Mouse (Mus musculus) MEL (cell line): ENCODE results near the gene Grm1. TPM values are rescaled to one million over a fixed set of nuclear protein-coding genes. Genes with fewer than 3 reads are reported as not detected.

ENCODE experiments used
- DNase-seq: peaks from one replicate; pipeline ENCODE4 v3.0.0; 2011; ENCODE audit warnings: low read depth, low spot score
- H3K27ac ChIP-seq: 2 replicates; pipeline ENCODE4 v1.5.1; 2012; ENCODE audit warnings: low read depth, mild to moderate bottlenecking, control low read depth, low read length, moderate library complexity; ENCODE audit not compliant: control insufficient read depth
- H3K27me3 ChIP-seq, 2 experiments: fragments of 150-350 bp in 1 of 2; sonication (generic) in 1 of 2; 2 replicates each; pipeline ENCODE4 v1.6.1; 2012; ENCODE audit warnings: low read length in 2 of 2, mild to moderate bottlenecking in 2 of 2, improper control_type of control experiment in 1 of 2, moderate library complexity in 1 of 2; ENCODE audit not compliant: insufficient read depth in 2 of 2, control insufficient read depth in 1 of 2
- H3K36me3 ChIP-seq, 2 experiments: 2 replicates each; pipeline ENCODE4 v1.6.1; 2012 to 2014; ENCODE audit warnings: low read length in 2 of 2, improper control_type of control experiment in 1 of 2, inconsistent platforms in 1 of 2, mild to moderate bottlenecking in 1 of 2; ENCODE audit not compliant: insufficient read depth in 2 of 2, control insufficient read depth in 1 of 2
- H3K4me1 ChIP-seq, 2 experiments: fragments of 150-350 bp in 1 of 2; sonication (generic) in 1 of 2; 2 replicates each; pipeline ENCODE4 v1.6.1; 2012; ENCODE audit warnings: low read length in 2 of 2, improper control_type of control experiment in 1 of 2, mild to moderate bottlenecking in 1 of 2; ENCODE audit not compliant: insufficient read depth in 2 of 2, control insufficient read depth in 1 of 2
- H3K4me3 ChIP-seq, 2 experiments: fragments of 150-350 bp in 1 of 2; sonication (generic) in 1 of 2; 2 replicates each; pipeline ENCODE4 v1.5.1; 2012; ENCODE audit warnings: low read depth in 2 of 2, low read length in 2 of 2, mild to moderate bottlenecking in 2 of 2, moderate library complexity in 2 of 2, control low read depth in 1 of 2, improper control_type of control experiment in 1 of 2; ENCODE audit not compliant: control insufficient read depth in 1 of 2, insufficient read depth in 1 of 2
- H3K79me2 ChIP-seq: 2 replicates; pipeline ENCODE4 v1.6.1; 2012; ENCODE audit warnings: mild to moderate bottlenecking, low read length, moderate library complexity; ENCODE audit not compliant: control insufficient read depth, poor library complexity, insufficient read depth
- H3K9ac ChIP-seq: 2 replicates; pipeline ENCODE4 v1.6.1; 2012; ENCODE audit warnings: low read depth, mild to moderate bottlenecking, control low read depth, low read length, moderate library complexity; ENCODE audit not compliant: control insufficient read depth, poor library complexity, severe bottlenecking
- H3K9me3 ChIP-seq: fragments of 150-350 bp; sonication (generic); replicated peaks from 2 replicates; pipeline ENCODE4 v1.6.1; 2012; ENCODE audit warnings: mild to moderate bottlenecking, low read length, improper control_type of control experiment, moderate library complexity; ENCODE audit not compliant: insufficient read depth
- EP300 ChIP-seq, 2 experiments: IDR thresholded peaks; 2 replicates each; pipeline ENCODE4 v1.6.1; 2011; ENCODE audit warnings: improper control_type of control experiment in 2 of 2, low read length in 2 of 2, low read depth in 1 of 2, mild to moderate bottlenecking in 1 of 2
- GATA1 ChIP-seq: IDR thresholded peaks from 2 replicates; pipeline ENCODE4 v1.6.1; 2011; ENCODE audit warnings: low read depth, low read length, improper control_type of control experiment
- JUND ChIP-seq: IDR thresholded peaks from 2 replicates; pipeline ENCODE4 v1.6.1; 2011; ENCODE audit warnings: low read depth, mild to moderate bottlenecking, improper control_type of control experiment, low read length
- KAT2A ChIP-seq: conservative IDR thresholded peaks from 2 replicates; pipeline ENCODE4 v1.6.1; 2012; ENCODE audit warnings: low read depth, low read length, improper control_type of control experiment, inconsistent platforms
- MAFK ChIP-seq: IDR thresholded peaks from 2 replicates; pipeline ENCODE4 v1.6.1; 2011; ENCODE audit warnings: low read depth, mild to moderate bottlenecking, low read length, improper control_type of control experiment, borderline replicate concordance
- NELFE ChIP-seq: IDR thresholded peaks from 2 replicates; pipeline ENCODE4 v1.6.1; 2011; ENCODE audit warnings: low read depth, low read length, improper control_type of control experiment
- NRF1 ChIP-seq: IDR thresholded peaks from 2 replicates; pipeline ENCODE4 v1.6.1; 2014; ENCODE audit warnings: low read depth, mild to moderate bottlenecking, inconsistent platforms, low read length, improper control_type of control experiment, moderate library complexity; ENCODE audit not compliant: poor library complexity, insufficient read depth, severe bottlenecking
- POLR2AphosphoS2 ChIP-seq: IDR thresholded peaks from 2 replicates; pipeline ENCODE4 v1.6.1; 2011; ENCODE audit warnings: low read length, improper control_type of control experiment
- POLR2AphosphoS5 ChIP-seq: IDR thresholded peaks from 2 replicates; pipeline ENCODE4 v1.6.1; 2012; ENCODE audit warnings: low read depth, borderline replicate concordance, mild to moderate bottlenecking, inconsistent platforms, low read length, moderate library complexity, mixed read lengths
- TBP ChIP-seq: IDR thresholded peaks from 2 replicates; pipeline ENCODE4 v1.8.0; 2011; ENCODE audit warnings: low read depth, low read length, improper control_type of control experiment
- TCF12 ChIP-seq: IDR thresholded peaks from 2 replicates; pipeline ENCODE4 v1.6.1; 2014; ENCODE audit warnings: low read depth, mild to moderate bottlenecking, inconsistent platforms, low read length, improper control_type of control experiment, moderate library complexity
- UBTF ChIP-seq: IDR thresholded peaks from 2 replicates; pipeline ENCODE4 v1.6.1; 2012; ENCODE audit warnings: low read depth, mild to moderate bottlenecking, inconsistent platforms, low read length, improper control_type of control experiment, moderate library complexity, borderline replicate concordance; ENCODE audit not compliant: insufficient read depth
- USF1 ChIP-seq: IDR thresholded peaks from 2 replicates; pipeline ENCODE4 v1.6.1; 2014; ENCODE audit warnings: low read depth, mild to moderate bottlenecking, inconsistent platforms, low read length, improper control_type of control experiment, moderate library complexity
- ZNF384 ChIP-seq: IDR thresholded peaks from 2 replicates; pipeline ENCODE4 v1.6.1; 2012; ENCODE audit warnings: low read depth, mild to moderate bottlenecking, inconsistent platforms, low read length, improper control_type of control experiment
- polyA plus RNA-seq, 2 experiments: library from polyadenylated mRNA; stranded (reverse) in 1 of 2; unstranded in 1 of 2; fragments of >175 nt in 1 of 2; fragments of >200 nt in 1 of 2; gene quantifications; 2 replicates each; pipeline versions ENCODE4 v1.2.1 to v1.2.4; 2012; ENCODE audit warnings: low replicate concordance in 2 of 2, low read depth in 1 of 2; ENCODE audit not compliant: insufficient read length in 2 of 2, insufficient read depth in 1 of 2, missing spikeins in 1 of 2
- total RNA-seq: library from RNA; depleted of rRNA; stranded (reverse); fragments of 300-350 nt; gene quantifications from 2 replicates; pipeline ENCODE4 v1.2.3, GENCODE M21; 2012; rRNA removed

Grm1 gene
- not detected in 2 replicates for total RNA-seq
- polyA plus RNA-seq: not detected

- no peaks in the 10 kb centered on the region for H3K9me3 ChIP-seq
- DNase-seq: peak; percentile 20
- no peaks in the 10 kb centered on the region for H3K79me2 ChIP-seq
- no peak within 1 kb of the TSS for H3K9ac ChIP-seq
- TF ChIP-seq GATA1: no peak
- H3K27me3 ChIP-seq: no peaks in the 10 kb centered on the region
- no peaks in the 10 kb centered on the region for H3K36me3 ChIP-seq
- no peak within 1 kb of the TSS for H3K27ac ChIP-seq
- H3K4me3 ChIP-seq: no peak within 1 kb of the TSS
- H3K4me1 ChIP-seq: no peaks in the 10 kb centered on the region
These were observed at the start of gene Grm1 for GRCm38 (mm10) chr10:11081611-11082398. TSS of gene Grm1 (minus strand) at chr10:11082356.

DNA sequence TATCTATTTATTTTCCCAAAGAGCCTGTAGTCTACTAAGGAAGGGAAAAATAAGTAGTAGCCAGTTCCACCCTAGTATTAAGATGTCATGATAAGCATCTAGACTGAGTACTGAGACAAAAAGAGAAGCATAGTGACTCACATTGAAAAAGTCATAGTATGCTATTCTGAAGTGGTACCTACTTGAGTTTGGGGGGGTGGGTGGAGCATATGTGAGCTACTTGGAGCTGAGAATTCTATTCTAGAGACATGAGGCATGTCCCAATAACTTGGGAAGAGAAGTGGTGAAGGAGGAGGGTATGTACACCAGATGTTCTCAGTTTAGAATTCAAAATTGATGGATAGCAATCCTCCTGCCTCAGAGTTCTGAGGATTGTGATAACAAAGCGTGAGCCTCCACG, 39.6 kb upstream of the Grm1 start:
- no peaks in the 10 kb centered on the region for H3K36me3 ChIP-seq
- H3K9me3 ChIP-seq: no peaks in the 10 kb centered on the region
- no peak overlapping the region for H3K9ac ChIP-seq
- no peak overlapping the region for H3K4me3 ChIP-seq
- H3K27me3 ChIP-seq: no peaks in the 10 kb centered on the region
- TF ChIP-seq EP300 (IDR thresholded peaks at IDR 0.05; ENCODE audit: low read depth in 1 of 2, low read length in 2 of 2): no peak
- TF ChIP-seq UBTF: no peak
- TF ChIP-seq POLR2AphosphoS2: no peak
- no peak for TF ChIP-seq USF1
- no peak for TF ChIP-seq POLR2AphosphoS5
- no peak for TF ChIP-seq MAFK
- no peak for TF ChIP-seq ZNF384
- no peak for TF ChIP-seq GATA1
- no peak for TF ChIP-seq NRF1
- no peak for TF ChIP-seq NELFE
- no peak for TF ChIP-seq KAT2A
- no peak for TF ChIP-seq TBP
- no peak for TF ChIP-seq TCF12
- TF ChIP-seq JUND: no peak
- H3K27ac ChIP-seq: no peak overlapping the region
- H3K79me2 ChIP-seq: no peaks in the 10 kb centered on the region
- no peak for DNase-seq
- no peaks in the 10 kb centered on the region for H3K4me1 ChIP-seq
